Mouse (Mus musculus): ENCODE data around the gene Celsr2. TPM values are rescaled to one million over a fixed set of nuclear protein-coding genes. Genes with fewer than 3 reads are reported as not detected.

Gene Celsr2
- total RNA-seq, 2 experiments from 2014 or later, result 185 to 201 TPM

DNA sequence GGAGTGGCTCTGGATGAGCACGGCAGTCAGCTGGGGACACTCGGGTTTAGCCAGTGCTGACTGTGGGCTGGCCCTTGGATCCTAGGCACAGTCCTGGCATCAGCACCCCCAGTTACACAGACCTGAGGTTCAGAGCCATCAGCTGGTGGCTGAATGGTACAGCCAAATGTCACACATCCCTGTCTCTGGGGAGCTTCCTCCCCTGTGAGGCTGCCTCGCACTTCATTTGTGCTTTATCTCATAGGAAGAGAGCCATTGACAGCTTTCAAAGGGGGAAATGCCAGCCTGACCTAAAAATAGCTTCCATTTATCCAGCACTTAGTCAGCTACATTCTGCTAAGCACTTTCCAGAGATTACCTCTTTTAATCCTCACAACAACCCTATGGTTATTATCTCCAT lies 51.7 kb downstream of the Celsr2 start:
- H3K27ac ChIP-seq, result peak overlapping the region; percentile 83
- no peak for TF ChIP-seq CTCF (conservative IDR thresholded peaks at IDR 0.05)
- no peak overlapping the region for H3K4me3 ChIP-seq
- peak in 1 of 2 experiments; percentile 49 for DNase-seq (ENCODE audit: low spot score in 2 of 2)

DNA sequence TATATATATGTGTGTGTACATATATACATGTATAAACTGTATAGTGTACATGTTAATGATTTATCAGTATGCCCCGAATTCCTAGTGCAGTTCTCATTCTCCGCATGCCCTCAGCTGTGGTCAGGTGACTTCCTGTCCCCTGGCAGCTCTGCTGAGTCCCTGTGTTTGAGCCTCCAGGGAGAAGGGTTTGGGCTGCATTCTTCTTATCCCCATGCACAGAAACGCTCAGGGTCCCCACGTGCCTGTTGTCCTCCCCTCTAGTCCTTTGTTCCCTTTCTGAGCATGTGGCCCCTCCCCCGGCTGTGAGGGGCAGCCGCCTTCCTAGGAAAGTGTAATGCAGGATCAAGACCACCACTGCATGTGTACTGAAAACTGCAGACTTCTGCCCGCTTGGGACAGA lies 54.5 kb downstream of the Celsr2 start:
- TF ChIP-seq CTCF (conservative IDR thresholded peaks at IDR 0.05), result no peak
- no peak for DNase-seq (ENCODE audit: low spot score in 2 of 2)
- Histone ChIP-seq H3K27ac (peak overlapping the region; percentile 95), H3K4me3 (no peak overlapping the region)

DNA sequence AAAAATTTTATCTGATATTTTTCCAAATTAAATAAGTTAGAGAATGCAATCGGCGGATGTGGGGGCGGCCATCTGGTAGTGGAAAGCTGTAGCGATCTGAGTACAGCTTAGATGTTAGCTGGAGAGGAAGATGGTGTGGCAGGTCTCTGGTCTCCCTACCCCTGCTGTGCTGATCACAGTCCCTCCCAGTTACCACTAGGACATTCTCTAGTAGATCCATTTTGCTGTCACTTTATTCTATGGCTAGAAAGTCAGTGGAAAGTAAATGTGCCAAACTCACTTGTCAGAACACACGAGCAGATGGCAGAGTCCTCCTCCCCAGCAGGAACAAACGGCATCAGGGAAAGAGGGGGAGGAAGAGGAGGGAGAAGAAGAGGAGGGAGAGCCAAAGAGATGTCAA lies 56.9 kb downstream of the Celsr2 start:
- no peak for TF ChIP-seq CTCF (conservative IDR thresholded peaks at IDR 0.05)
- Histone ChIP-seq H3K27ac (peak overlapping the region; percentile 95), H3K4me3 (no peak overlapping the region)
- DNase-seq (ENCODE audit: low spot score in 2 of 2), result peak; percentile 64 to 79

DNA sequence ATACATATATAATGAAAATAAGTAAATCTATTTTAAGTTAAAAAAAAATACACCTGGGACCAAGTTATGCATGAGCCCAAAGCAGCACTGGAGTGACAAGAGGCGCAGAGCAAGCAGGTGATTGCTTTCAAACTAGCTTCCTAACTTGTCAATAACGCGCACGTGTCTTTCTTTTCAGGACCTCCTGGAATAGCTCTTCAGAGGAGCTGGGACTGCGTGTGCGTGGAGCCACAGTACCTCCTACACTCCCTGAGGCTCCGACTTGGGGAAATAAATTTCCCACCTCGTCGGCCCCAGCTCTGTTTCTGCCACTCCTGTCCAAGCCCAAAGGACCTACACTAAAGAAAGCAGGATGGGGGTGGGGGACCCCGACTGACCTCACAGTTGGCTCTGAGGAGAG lies 58.3 kb downstream of the Celsr2 start:
- TF ChIP-seq CTCF (conservative IDR thresholded peaks at IDR 0.05), result no peak
- no peak for DNase-seq (ENCODE audit: low spot score in 2 of 2)
- H3K4me3 ChIP-seq, result no peak overlapping the region
- H3K27ac ChIP-seq, result peak overlapping the region; percentile 95

DNA sequence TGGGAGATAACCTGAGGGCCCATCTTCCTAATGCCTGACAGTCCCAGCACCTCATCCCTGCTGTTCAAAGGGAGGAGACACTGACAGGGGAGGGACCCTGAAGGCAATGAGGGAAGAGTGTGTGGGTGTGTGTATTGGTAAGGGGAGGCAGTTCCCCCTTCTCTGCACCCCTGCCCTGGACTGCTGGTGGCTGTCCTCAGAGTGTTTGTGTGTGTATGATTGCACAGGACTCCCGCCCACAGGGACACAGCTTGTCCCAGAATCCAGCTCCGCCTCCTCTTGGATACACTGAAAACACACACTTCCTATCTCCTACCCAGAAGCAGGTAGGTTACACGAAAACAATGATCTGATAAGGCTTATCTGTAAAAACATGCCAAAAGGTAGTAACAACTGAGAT lies 60.1 kb downstream of the Celsr2 start:
- no peak for TF ChIP-seq CTCF (conservative IDR thresholded peaks at IDR 0.05)
- Histone ChIP-seq H3K4me3 (no peak overlapping the region), H3K27ac (peak overlapping the region; percentile 95)
- DNase-seq (ENCODE audit: low spot score in 2 of 2), result no peak

DNA sequence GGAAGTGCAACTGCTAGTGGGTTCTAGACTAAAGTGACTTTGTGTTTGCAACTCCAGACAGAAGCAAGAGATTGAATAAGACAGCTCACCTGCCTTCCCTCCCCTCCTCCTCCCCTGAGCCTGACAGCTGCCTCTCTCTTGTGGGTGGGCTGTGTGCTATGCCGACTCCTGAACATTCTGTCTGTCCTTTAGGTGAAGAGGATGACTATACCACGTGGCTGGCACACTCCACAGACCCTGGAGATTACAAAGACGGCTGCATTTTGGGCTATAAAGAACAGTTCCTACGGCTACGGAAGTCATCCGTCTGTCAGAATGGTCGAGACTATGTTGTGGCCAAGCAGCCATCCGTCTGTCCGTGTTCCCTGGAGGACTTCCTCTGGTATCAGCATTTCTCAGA lies 67.0 kb downstream of the Celsr2 start:
- Histone ChIP-seq H3K4me3 (no peak overlapping the region), H3K27ac (peak overlapping the region; percentile 76)
- DNase-seq (ENCODE audit: low spot score in 2 of 2), result no peak
- TF ChIP-seq CTCF (conservative IDR thresholded peaks at IDR 0.05), result no peak

DNA sequence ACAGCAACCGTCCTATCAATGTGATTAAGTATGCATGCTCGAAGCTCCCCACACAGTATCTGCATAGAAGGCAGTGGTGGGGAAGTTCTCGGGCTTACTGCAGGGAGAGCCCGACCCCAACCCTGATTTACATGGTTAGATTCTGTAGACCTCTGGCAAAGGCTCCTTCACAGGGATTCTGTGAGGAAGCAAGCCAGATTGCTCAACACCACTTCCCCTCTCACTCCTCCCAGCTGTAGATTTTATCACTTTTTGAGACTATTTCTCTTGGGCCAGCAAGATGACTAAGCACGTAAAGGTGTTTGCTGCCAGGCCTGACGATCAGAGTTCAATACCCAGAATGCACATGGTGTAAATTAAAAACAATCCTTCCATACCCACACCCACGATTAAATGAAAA lies 69.5 kb downstream of the Celsr2 start:
- H3K4me3 ChIP-seq, result no peak overlapping the region
- no peak for DNase-seq (ENCODE audit: low spot score in 2 of 2)
- no peak for TF ChIP-seq CTCF (conservative IDR thresholded peaks at IDR 0.05)
- peak overlapping the region; percentile 28; the same call in 1 of the 2 replicates for H3K27ac ChIP-seq

DNA sequence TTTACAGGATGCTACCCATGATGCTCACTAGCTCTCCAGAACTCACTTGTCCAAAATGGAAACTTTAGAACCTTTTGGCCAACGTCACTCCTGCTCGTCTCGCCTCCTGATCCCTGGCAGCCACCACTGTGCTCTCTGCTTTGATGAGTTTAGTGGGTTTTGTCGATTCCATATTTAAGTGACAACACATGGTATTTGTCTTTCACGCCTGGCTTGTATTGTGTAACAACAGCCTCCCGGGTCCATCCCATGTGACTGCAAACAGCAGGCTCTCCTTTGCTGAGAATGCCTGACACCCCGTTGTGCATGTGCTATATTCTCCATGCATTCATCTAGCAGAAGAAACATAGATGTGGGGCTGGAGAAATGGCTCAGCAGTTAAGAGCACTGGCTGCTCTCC lies 73.2 kb downstream of the Celsr2 start:
- no peak overlapping the region for H3K4me3 ChIP-seq
- H3K27ac ChIP-seq, result peak overlapping the region; percentile 73
- no peak for TF ChIP-seq CTCF (conservative IDR thresholded peaks at IDR 0.05)
- no peak for DNase-seq (ENCODE audit: low spot score in 2 of 2)

DNA sequence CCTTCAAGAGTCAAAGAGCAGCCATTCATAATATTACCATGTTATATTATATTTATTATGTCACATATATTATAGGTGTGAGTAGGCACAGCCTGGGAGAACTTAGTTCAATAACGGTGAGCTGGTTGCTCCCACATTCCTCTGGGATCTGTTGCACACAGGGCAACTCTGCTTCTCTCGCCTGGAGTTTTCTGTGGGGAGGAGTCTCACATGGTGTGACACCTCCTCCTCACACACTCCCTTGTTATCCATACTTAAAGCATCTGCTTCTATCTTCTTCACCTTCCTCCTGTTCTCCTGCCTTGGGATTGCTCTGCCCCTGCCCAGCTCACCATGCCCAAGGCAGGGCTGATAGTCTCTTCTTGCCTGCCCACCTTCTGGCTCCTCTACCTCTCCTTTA lies 74.3 kb downstream of the Celsr2 start:
- H3K4me3 ChIP-seq, result no peak overlapping the region
- TF ChIP-seq CTCF (conservative IDR thresholded peaks at IDR 0.05), result no peak
- DNase-seq (ENCODE audit: low spot score in 2 of 2), result no peak
- H3K27ac ChIP-seq, result peak overlapping the region; percentile 73

Other genes starting within 250 kb of the Celsr2 start
- 10 to 100 TPM; 69.7 to 79.0 TPM for gene Amigo1, start 229.2 kb downstream of the Celsr2 start, total RNA-seq (2021)
- gene Cyb561d1, start 214.3 kb downstream of the Celsr2 start, total RNA-seq (2021), result 10 to 100 TPM; 16.3 to 16.8 TPM
- gene Atxn7l2, start 204.6 kb downstream of the Celsr2 start, total RNA-seq (2021), result 10 to 100 TPM; 31.9 to 34.6 TPM
- gene Sypl2, start 188.9 kb downstream of the Celsr2 start, total RNA-seq (2021), result 1 to 10 TPM; 2.0 to 3.0 TPM
- gene Psma5, start 158.6 kb downstream of the Celsr2 start, total RNA-seq (2021), result 10 to 100 TPM; 68.2 to 76.8 TPM
- gene Sort1, start 131.5 kb downstream of the Celsr2 start, total RNA-seq (2021), result 100 to 1,000 TPM; 360 to 361 TPM
- gene Mybphl, start 50.6 kb downstream of the Celsr2 start, total RNA-seq (2021), result 1 to 10 TPM in 1 of 2 experiments, under 1 TPM in 1; 0.83 to 1.5 TPM
- gene Psrc1, start 31.7 kb downstream of the Celsr2 start, total RNA-seq (2021), result 10 to 100 TPM; 17.5 to 22.2 TPM
- 100 to 1,000 TPM; 198 to 213 TPM for gene Sars, start 29.7 kb upstream of the Celsr2 start, total RNA-seq (2021)
- gene 1700013F07Rik, start 118.6 kb upstream of the Celsr2 start, total RNA-seq (2021), result 1 to 10 TPM; 1.5 TPM
- gene 5330417C22Rik, start 121.0 kb upstream of the Celsr2 start, total RNA-seq (2021), result 10 to 100 TPM; 24.8 to 28.8 TPM
- 10 to 100 TPM; 55.6 to 56.2 TPM for gene Tmem167b, start 146.9 kb upstream of the Celsr2 start, total RNA-seq (2021)
- 10 to 100 TPM; 20.7 to 27.3 TPM for gene Taf13, start 156.1 kb upstream of the Celsr2 start, total RNA-seq (2021)
- 100 to 1,000 TPM; 125 to 135 TPM for gene Wdr47, start 175.7 kb upstream of the Celsr2 start, total RNA-seq (2021)
- gene Clcc1, start 238.4 kb upstream of the Celsr2 start, total RNA-seq (2021), result 10 to 100 TPM; 31.7 to 34.0 TPM

All from layer of hippocampus, adult 2 months (tissue).